8 mouse cellular contexts compared by ENCODE assay signal in the genomic region with DNA sequence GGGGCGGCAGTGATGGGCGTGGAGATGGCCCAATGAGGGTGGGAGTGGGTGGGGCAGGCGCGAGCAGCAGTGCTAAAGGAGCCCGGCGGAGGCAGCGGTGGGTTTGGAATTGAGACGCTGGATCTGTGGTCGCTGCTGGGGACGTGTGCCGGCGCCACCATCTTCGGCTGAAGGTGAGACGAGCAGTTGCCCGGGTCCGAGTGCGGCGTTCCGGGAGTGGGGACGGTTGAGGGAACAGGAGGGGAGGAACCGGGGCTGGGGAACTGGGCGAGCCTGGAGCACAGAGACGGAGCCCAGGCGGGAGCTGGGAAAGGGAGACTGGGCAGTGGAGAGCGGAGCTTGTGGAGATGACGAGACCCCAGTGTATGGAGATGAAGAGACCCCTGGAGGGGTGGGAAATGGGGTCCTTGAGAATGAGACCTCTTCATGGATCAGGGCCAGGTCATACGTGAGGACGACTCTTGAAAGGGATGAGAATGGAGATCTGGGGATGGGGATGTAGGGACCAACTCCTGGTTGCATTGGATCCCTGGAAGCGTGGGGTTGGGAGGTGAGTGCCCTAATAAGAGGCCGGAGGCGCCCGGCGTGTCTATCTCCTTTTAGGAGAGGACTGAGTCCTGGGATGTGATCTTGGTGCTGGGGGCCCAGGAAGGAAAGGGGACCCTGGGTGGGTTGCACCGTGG. TPM values are rescaled to one million over a fixed set of nuclear protein-coding genes. Genes with fewer than 3 reads are reported as not detected.
DNase-seq lines count a peak whose midpoint lies in the region; ATAC-seq lines count a peak whose summit lies in the region.

No protein-coding gene starts in this region.

- 0 out of 2 replicates have a peak, but pooled peaks cover 4% of the 10 kb centered on the region for H3K9me3 ChIP-seq in megakaryocyte, embryonic 14.5 days
- H3K9me3 ChIP-seq in forebrain, embryonic 12.5 days, result no peaks in the 10 kb centered on the region
- H3K9me3 ChIP-seq in limb, embryonic 15.5 days, result no peaks in the 10 kb centered on the region

- peak overlapping the region; percentile 93 for H3K4me3 ChIP-seq in megakaryocyte, embryonic 14.5 days (replicated peaks)
- H3K4me3 ChIP-seq in forebrain, embryonic 12.5 days (replicated peaks), result peak overlapping the region; percentile 77
- peak overlapping the region; percentile 73 for H3K4me3 ChIP-seq in limb, embryonic 15.5 days

- peak overlapping the region; percentile 96 for H3K27ac ChIP-seq in forebrain, embryonic 12.5 days
- H3K27ac ChIP-seq in limb, embryonic 15.5 days, result peak overlapping the region; percentile 98

- 1% methylated on average over 34 of the region's 34 CpGs for WGBS in forebrain, embryonic 12.5 days
- under 1% methylated on average over 33 of the region's 34 CpGs for WGBS in limb, embryonic 15.5 days

- peaks cover 64% of the 10 kb centered on the region for H3K27me3 ChIP-seq in megakaryocyte, embryonic 14.5 days (replicated peaks)
- no peaks in the 10 kb centered on the region for H3K27me3 ChIP-seq in forebrain, embryonic 12.5 days
- no peaks in the 10 kb centered on the region for H3K27me3 ChIP-seq in limb, embryonic 15.5 days

- H3K4me1 ChIP-seq in megakaryocyte, embryonic 14.5 days, result peaks cover 23% of the 10 kb centered on the region
- H3K4me1 ChIP-seq in forebrain, embryonic 12.5 days, result peaks cover 18% of the 10 kb centered on the region
- H3K4me1 ChIP-seq in limb, embryonic 15.5 days, result peaks cover 16% of the 10 kb centered on the region

- no peaks in the 10 kb centered on the region for H3K36me3 ChIP-seq in megakaryocyte, embryonic 14.5 days (replicated peaks; ENCODE audit: low read length)
- no peaks in the 10 kb centered on the region for H3K36me3 ChIP-seq in forebrain, embryonic 12.5 days (replicated peaks)
- H3K36me3 ChIP-seq in limb, embryonic 15.5 days, result no peaks in the 10 kb centered on the region

- DNase-seq in cerebellum, adult 18-20 months, result peak; percentile 51 to 60
- no peak for DNase-seq in cerebellum, adult 8-10 months
- peak; percentile 9 for DNase-seq in retina, postnatal 7 days (ENCODE audit: low read depth, low spot score)
- DNase-seq in ovary, adult 18-20 months (ENCODE audit: low spot score), result no peak

- peak overlapping the region; percentile 78 for H3K4me2 ChIP-seq in forebrain, embryonic 12.5 days
- peak overlapping the region; percentile 86 for H3K4me2 ChIP-seq in limb, embryonic 15.5 days

- H3K9ac ChIP-seq in forebrain, embryonic 12.5 days, result peak overlapping the region; percentile 97
- peak overlapping the region; percentile 76 for H3K9ac ChIP-seq in limb, embryonic 15.5 days

- no peak for ATAC-seq in megakaryocyte, adult 5-6 weeks (ENCODE audit: poor library complexity, severe bottlenecking)
- 0 out of 2 replicates have a peak, but pooled peaks have one; percentile 1 for ATAC-seq in forebrain, embryonic 12.5 days (ENCODE audit: low FRiP score)
- peak; percentile 10 for ATAC-seq in limb, embryonic 15.5 days (ENCODE audit: insufficient number of reproducible peaks, low FRiP score, low TSS enrichment, low read depth)

RNA-seq across cellular contexts. Expression of gene Myh10, which starts 0.8 kb away (rescaled TPM):
- 0.67 and 1.9 TPM in 2 replicates for polyA plus RNA-seq in megakaryocyte, embryonic 14.5 days (2012; ENCODE audit: insufficient read depth, low replicate concordance)
- 1.6 and 1.9 TPM in 2 replicates for total RNA-seq in megakaryocyte, adult 5-6 weeks (2015)
- 0.59 and 1.5 TPM in 2 replicates for total RNA-seq in megakaryocyte, adult 5-6 weeks (2017)
- polyA plus RNA-seq in forebrain, embryonic 12.5 days (2016; fragmentation: Nextera tagmentation; extraction: Ambion mirVana), result 174 and 185 TPM in 2 replicates
- polyA plus RNA-seq in limb, embryonic 15.5 days (2015; fragmentation: Nextera tagmentation; extraction: Ambion mirVana), result 87.8 and 106 TPM in 2 replicates

Comparison
In these comparisons a context has a peak if more than half of its experiments do, and no peak if none do; other contexts are left out.
1. DNase-seq: peak in cerebellum, adult 18-20 months (2 of 2) and retina, postnatal 7 days (single experiment); none in cerebellum, adult 8-10 months (single experiment) and ovary, adult 18-20 months (single experiment).
2. RNA of gene Myh10, which starts 0.8 kb away (polyA plus RNA-seq): 174 to 185 TPM in forebrain, embryonic 12.5 days and 87.8 to 106 TPM in limb, embryonic 15.5 days; 0.67 to 1.9 TPM in megakaryocyte, embryonic 14.5 days; every median in the first group is over 10 times any median in the second.
3. Peak in every context shown above with its lines, with median percentiles within 50 percentile points of each other: H3K4me3 ChIP-seq.